Mouse (Mus musculus) hindbrain, postnatal 0 days (tissue): Measurements from ENCODE around the gene Nr4a3. TPM values are rescaled to one million over a fixed set of nuclear protein-coding genes. Genes with fewer than 3 reads are reported as not detected.

Experiments used
- ATAC-seq: fragments of 200-750 bp; cut with Nextera tagmentation; 2 replicates; pipeline ENCODE4 v1.8.0; 2017; ENCODE audit warnings: mild to moderate bottlenecking, moderate TSS enrichment, moderate library complexity
- DNase-seq: peaks from one replicate; pipeline ENCODE4 v3.0.0-alpha.2; 2015; ENCODE audit warnings: low spot score
- H3K27ac ChIP-seq: fragments of 300-500 bp; sonication (generic); 2 replicates; pipeline ENCODE4 v1.5.1; 2014; ENCODE audit warnings: mild to moderate bottlenecking
- H3K27me3 ChIP-seq: fragments of 300-500 bp; sonication (generic); 2 replicates; pipeline ENCODE4 v1.6.1; 2014; ENCODE audit warnings: low read length, mixed read lengths; ENCODE audit not compliant: insufficient read depth
- H3K36me3 ChIP-seq: fragments of 300-500 bp; sonication (generic); 2 replicates; pipeline ENCODE4 v1.6.1; 2014; ENCODE audit warnings: low read length, mixed read lengths; ENCODE audit not compliant: insufficient read depth
- H3K4me1 ChIP-seq: fragments of 300-500 bp; sonication (generic); 2 replicates; pipeline ENCODE4 v1.6.1; 2014; ENCODE audit warnings: antibody characterized with exemption, low read length, mixed read lengths; ENCODE audit not compliant: insufficient read depth
- H3K4me2 ChIP-seq: fragments of 300-500 bp; sonication (generic); 2 replicates; pipeline ENCODE4 v1.6.1; 2014; ENCODE audit warnings: low read depth, mild to moderate bottlenecking, low read length, moderate library complexity, mixed read lengths
- H3K4me3 ChIP-seq: fragments of 300-500 bp; sonication (generic); 2 replicates; pipeline ENCODE4 v1.5.1; 2014; ENCODE audit warnings: low read length
- H3K9ac ChIP-seq: fragments of 300-500 bp; sonication (generic); replicated peaks from 2 replicates; pipeline ENCODE4 v1.6.1; 2014; ENCODE audit warnings: mild to moderate bottlenecking, low read length, moderate library complexity, mixed read lengths
- H3K9me3 ChIP-seq: fragments of 300-500 bp; sonication (generic); 2 replicates; pipeline ENCODE4 v1.6.1; 2016; ENCODE audit warnings: low read length, mixed read lengths
- CTCF ChIP-seq: IDR thresholded peaks from 2 replicates; pipeline ENCODE4 v1.5.1; 2016; ENCODE audit warnings: antibody characterized with exemption, control low read depth, low read depth
- WGBS: fragments of 180-500 bp; shearing (Covaris S2); extraction: QIAGEN DNeasy Blood & Tissue Kit; methylation state at CpG from one replicate; pipeline ENCODE4 v1.1.7; 2014; 5-methylcytosine and 5-hydroxymethylcytosine counted together
- polyA plus RNA-seq: library from polyadenylated mRNA; unstranded; fragments of >200 nt; fragmentation: Nextera tagmentation; extraction: Ambion mirVana; gene quantifications from 2 replicates; pipeline ENCODE4 v1.2.1, GENCODE M21; 2015
- total RNA-seq: library from RNA; depleted of rRNA; stranded (reverse); fragments of >200 nt; gene quantifications from 2 replicates; pipeline ENCODE4 v1.2.3, GENCODE M21; 2014

Nr4a3 gene
- total and polyA plus RNA-seq, 2 experiments from 2014 or later, result 1.8 to 2.1 TPM

DNA sequence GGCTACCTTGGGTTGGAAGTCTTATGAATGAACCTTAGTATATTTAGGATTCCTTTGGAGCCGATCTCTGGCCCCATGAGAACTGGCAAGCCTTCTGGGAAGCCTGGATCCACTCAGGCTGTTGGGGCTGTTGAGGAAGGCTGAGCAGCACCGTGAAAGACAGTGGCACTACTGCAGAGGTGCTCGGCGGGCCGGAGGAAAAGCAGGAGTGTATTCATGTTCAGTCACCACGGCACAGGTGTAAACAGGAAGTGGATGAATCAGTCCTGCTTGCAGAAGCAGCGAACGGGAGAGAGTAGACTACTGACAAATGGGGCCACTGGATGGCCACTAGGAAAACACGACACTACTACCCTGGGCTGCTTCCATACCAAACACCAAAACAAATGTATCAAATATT is 10.7 kb upstream of the Nr4a3 start:
- Histone ChIP-seq H3K4me2 (no peak overlapping the region), H3K27me3 (no peaks in the 10 kb centered on the region), H3K4me1 (no peaks in the 10 kb centered on the region), H3K4me3 (no peak overlapping the region), H3K27ac (no peak overlapping the region), H3K9ac (no peak overlapping the region), H3K9me3 (no peaks in the 10 kb centered on the region), H3K36me3 (no peaks in the 10 kb centered on the region)
- ATAC-seq (no peak), DNase-seq (no peak)
- WGBS, result 84% methylated on average over 9 of the region's 9 CpGs
- TF ChIP-seq CTCF, result no peak

DNA sequence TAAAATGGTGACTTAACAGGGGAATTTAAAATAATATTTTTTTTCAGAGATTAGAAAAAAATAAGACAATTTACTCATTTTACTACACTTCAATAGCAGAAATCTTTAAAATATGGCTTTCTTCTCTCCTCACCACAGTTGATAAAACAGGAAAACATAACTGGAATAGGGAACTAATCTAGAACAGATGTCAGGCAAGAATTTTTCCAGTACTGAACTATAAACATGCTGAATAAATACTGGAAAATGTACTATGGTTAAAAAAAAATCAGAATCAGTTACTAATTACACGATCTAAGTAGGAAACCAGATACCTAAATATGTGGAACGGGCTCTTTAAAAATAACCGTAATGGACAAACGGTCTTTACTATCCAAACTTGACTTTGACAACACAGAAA is 7.3 kb upstream of the Nr4a3 start:
- no peak for TF ChIP-seq CTCF
- ATAC-seq, result no peak
- Histone ChIP-seq H3K4me1 (no peaks in the 10 kb centered on the region), H3K36me3 (no peaks in the 10 kb centered on the region), H3K9me3 (no peaks in the 10 kb centered on the region), H3K4me2 (no peak overlapping the region), H3K27ac (no peak overlapping the region), H3K4me3 (no peak overlapping the region), H3K27me3 (no peaks in the 10 kb centered on the region), H3K9ac (no peak overlapping the region)
- DNase-seq, result no peak
- WGBS, result 92% methylated on average over 4 of the region's 4 CpGs

GRCm38 (mm10) chr4:48038847-48039246 is 6.1 kb upstream of the Nr4a3 start:
- Histone ChIP-seq H3K9me3 (no peaks in the 10 kb centered on the region), H3K4me3 (no peak overlapping the region), H3K27me3 (no peaks in the 10 kb centered on the region), H3K27ac (no peak overlapping the region), H3K9ac (no peak overlapping the region), H3K4me1 (no peaks in the 10 kb centered on the region), H3K4me2 (no peak overlapping the region), H3K36me3 (no peaks in the 10 kb centered on the region)
- 85% methylated on average over 5 of the region's 5 CpGs for WGBS
- TF ChIP-seq CTCF, result no peak
- DNase-seq (no peak), ATAC-seq (no peak)

GRCm38 (mm10) chr4:48039736-48040135 is 5.2 kb upstream of the Nr4a3 start:
- no peak for ATAC-seq
- WGBS, result 83% methylated on average over 7 of the region's 7 CpGs
- no peak for TF ChIP-seq CTCF

DNA sequence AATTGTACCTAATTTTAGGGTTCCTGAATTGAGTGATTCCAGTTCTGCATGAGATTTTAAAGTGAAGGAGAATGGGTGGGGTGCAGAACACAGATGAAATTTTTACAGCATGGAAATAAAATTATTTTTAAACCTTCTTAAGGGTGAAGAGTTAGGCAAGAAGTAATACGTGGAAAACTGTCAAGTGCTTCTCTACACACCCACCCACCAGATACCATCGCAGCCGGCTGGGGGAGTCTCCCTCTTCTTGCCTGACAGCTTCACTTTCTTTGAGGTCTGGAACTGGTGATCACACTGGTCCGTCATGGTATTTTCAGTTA is 2.5 kb upstream of the Nr4a3 start:
- TF ChIP-seq CTCF, result no peak
- DNase-seq, result no peak
- H3K4me3 ChIP-seq, result peak overlapping the region; percentile 74
- no peak for ATAC-seq
- WGBS, result 0% methylated on average over 4 of the region's 4 CpGs
- peak overlapping the region; percentile 96 for H3K27ac ChIP-seq
- peaks cover 5% of the 10 kb centered on the region for H3K4me1 ChIP-seq
- H3K9ac ChIP-seq, result peak overlapping the region; percentile 83
- no peaks in the 10 kb centered on the region for H3K36me3 ChIP-seq
- H3K9me3 ChIP-seq, result no peaks in the 10 kb centered on the region
- H3K4me2 ChIP-seq, result peak overlapping the region; percentile 100
- 0 out of 2 replicates have a peak, but pooled peaks cover 4% of the 10 kb centered on the region for H3K27me3 ChIP-seq

More at GRCm38 (mm10) chr4:48039736-48040135, 5.2 kb upstream of the Nr4a3 start:
- Histone ChIP-seq H3K27ac (no peak overlapping the region), H3K4me2 (no peak overlapping the region), H3K4me1 (no peaks in the 10 kb centered on the region), H3K36me3 (no peaks in the 10 kb centered on the region), H3K9me3 (no peaks in the 10 kb centered on the region), H3K9ac (no peak overlapping the region), H3K4me3 (no peak overlapping the region), H3K27me3 (no peaks in the 10 kb centered on the region)
- no peak for DNase-seq

- H3K4me2 ChIP-seq, result peak overlapping the region; percentile 100
- peak overlapping the region; percentile 74 for H3K4me3 ChIP-seq
- H3K9me3 ChIP-seq, result no peaks in the 10 kb centered on the region
- DNase-seq, result peak; percentile 98
- peaks cover 11% of the 10 kb centered on the region for H3K4me1 ChIP-seq
- peak overlapping the region; percentile 83 for H3K9ac ChIP-seq
- no peaks in the 10 kb centered on the region for H3K36me3 ChIP-seq
- TF ChIP-seq CTCF, result peak; percentile 81
- H3K27ac ChIP-seq, result peak overlapping the region; percentile 96
- ATAC-seq, result peak; percentile 94
- under 1% methylated on average over 90 of the region's 105 CpGs for WGBS
- H3K27me3 ChIP-seq, result 0 out of 2 replicates have a peak, but pooled peaks cover 4% of the 10 kb centered on the region
Measured at GRCm38 (mm10) chr4:48042786-48043701, 1.9 kb upstream of the Nr4a3 start.

GRCm38 (mm10) chr4:48044141-48044490 is 837 bp upstream of the Nr4a3 start:
- ATAC-seq (no peak), DNase-seq (peak; percentile 62)
- Histone ChIP-seq H3K9ac (peak overlapping the region; percentile 67), H3K36me3 (no peaks in the 10 kb centered on the region), H3K4me3 (peak overlapping the region; percentile 74), H3K4me1 (peaks cover 18% of the 10 kb centered on the region), H3K27me3 (0 out of 2 replicates have a peak, but pooled peaks cover 4% of the 10 kb centered on the region), H3K27ac (peak overlapping the region; percentile 96; the same call in 1 of the 2 replicates), H3K4me2 (peak overlapping the region; percentile 100), H3K9me3 (no peaks in the 10 kb centered on the region)
- 1% methylated on average over 11 of the region's 11 CpGs for WGBS
- no peak for TF ChIP-seq CTCF
